In the genomic region with DNA sequence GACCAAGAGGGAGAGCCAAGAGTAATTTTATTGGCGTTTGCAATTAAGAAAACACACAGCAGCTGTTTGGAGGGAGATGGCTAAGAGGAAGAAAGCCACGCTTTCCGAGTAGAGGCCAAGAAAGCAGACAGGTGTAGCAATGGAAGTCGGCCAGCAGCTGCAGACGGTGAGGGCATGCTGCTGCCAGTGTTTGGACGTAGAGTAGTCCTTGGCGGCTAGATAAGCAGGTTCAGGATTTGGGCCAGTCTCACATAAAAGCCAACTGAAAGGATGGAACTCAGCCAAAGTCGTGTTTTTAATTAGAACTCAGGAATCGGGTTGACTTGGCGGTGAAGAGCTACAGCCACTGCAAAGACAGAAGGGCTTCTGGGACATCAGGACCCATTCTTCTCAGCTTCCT, we compare ENCODE assay signal across 10 mouse cellular contexts. TPM values are rescaled to one million over a fixed set of nuclear protein-coding genes. Genes with fewer than 3 reads are reported as not detected.
DNase-seq lines count a peak whose midpoint lies in the region; ATAC-seq lines count a peak whose summit lies in the region.
"Had no signal": no experiment of that assay in that cellular context is flagged by ENCODE, and none has a peak within 500 bp of the region (broad histone marks: within the 10 kb centered on the region; RNA-seq: fewer than 3 reads in every experiment).

No protein-coding gene starts in this region.

- no peak for ATAC-seq in CD4-positive, CD25-positive, alpha-beta regulatory T cell, adult 4 months
- no peak for ATAC-seq in megakaryocyte, adult 5-6 weeks (ENCODE audit: poor library complexity, severe bottlenecking)

- DNase-seq in adrenal gland, adult 2 months = peak; percentile 50
- DNase-seq in adrenal gland, adult 8-10 months = no peak
- peak; percentile 11 to 47 for DNase-seq in layer of hippocampus, postnatal 14 days (ENCODE audit: low spot score in 2 of 2)
- DNase-seq in layer of hippocampus, adult 9-11 months = no peak
- peak; percentile 20 for DNase-seq in urinary bladder, postnatal 14 days (ENCODE audit: low spot score)
- no peak for DNase-seq in urinary bladder, postnatal 4 days (ENCODE audit: low spot score in 2 of 2)
- DNase-seq: gastrocnemius, postnatal 10 days; lung, postnatal 10 days had no signal

RNA-seq across cellular contexts. Expression of a gene that starts 6.6 kb away (rescaled TPM):
- total RNA-seq in adrenal gland, adult 2 months (2021) = 1 to 10 TPM; 2.3 to 8.1 TPM
- polyA plus RNA-seq in adrenal gland, adult 2 months (2012; rRNA removed) = 0.38 and 1.1 TPM in 2 replicates
- total RNA-seq in adrenal gland, adult 8-10 months (2022) = 10 to 100 TPM in 2 of 4 experiments, 1 to 10 TPM in 2; 3.5 to 10.9 (median 8.8) TPM
- total RNA-seq in layer of hippocampus, postnatal 14 days (2021) = 1 to 10 TPM; 3.3 to 3.4 TPM
- 1 to 10 TPM; 1.5 to 3.3 TPM for polyA plus RNA-seq in CD4-positive, CD25-positive, alpha-beta regulatory T cell, adult 4 months (2017; shearing (Covaris generic))
- total RNA-seq in megakaryocyte, adult 5-6 weeks (2015) = 24.4 and 26.2 TPM in 2 replicates
- total RNA-seq in megakaryocyte, adult 5-6 weeks (2017) = 31.9 and 41.4 TPM in 2 replicates

Comparison
In these comparisons a context has a peak if more than half of its experiments do, and no peak if none do; other contexts are left out.
1. DNase-seq: peak in adrenal gland, adult 2 months (single experiment), layer of hippocampus, postnatal 14 days (2 of 2) and urinary bladder, postnatal 14 days (single experiment); none in adrenal gland, adult 8-10 months (single experiment), layer of hippocampus, adult 9-11 months (single experiment) and urinary bladder, postnatal 4 days (0 of 2).